Mouse (Mus musculus) limb, embryonic 14.5 days (tissue): ENCODE results near the gene Nr3c2. TPM values are rescaled to one million over a fixed set of nuclear protein-coding genes. Genes with fewer than 3 reads are reported as not detected.

Experiments
- ATAC-seq: fragments of 200-750 bp; cut with Nextera tagmentation; 2 replicates; pipeline ENCODE4 v1.8.0; 2017; ENCODE audit warnings: low read depth, moderate number of reproducible peaks, moderate TSS enrichment; ENCODE audit not compliant: low FRiP score
- DNase-seq: peaks from one replicate; pipeline ENCODE4 v3.0.0-alpha.2; 2015; ENCODE audit warnings: low spot score
- H3K27ac ChIP-seq: fragments of 300-500 bp; sonication (generic); replicated peaks from 2 replicates; pipeline ENCODE4 v1.5.1; 2014; ENCODE audit warnings: low read depth, mild to moderate bottlenecking, low read length, moderate library complexity, mixed read lengths
- H3K27me3 ChIP-seq: fragments of 300-500 bp; sonication (generic); 2 replicates; pipeline ENCODE4 v1.6.1; 2014; ENCODE audit warnings: low read length, mixed read lengths; ENCODE audit not compliant: control insufficient read depth, insufficient read depth
- H3K36me3 ChIP-seq: fragments of 300-500 bp; sonication (generic); 2 replicates; pipeline ENCODE4 v1.6.1; 2014; ENCODE audit warnings: mild to moderate bottlenecking, low read length, moderate library complexity, mixed read lengths; ENCODE audit not compliant: control insufficient read depth, insufficient read depth
- H3K4me1 ChIP-seq: fragments of 300-500 bp; sonication (generic); 2 replicates; pipeline ENCODE4 v1.6.1; 2014; ENCODE audit warnings: antibody characterized with exemption, low read length, mixed read lengths; ENCODE audit not compliant: control insufficient read depth, insufficient read depth
- H3K4me2 ChIP-seq: fragments of 300-500 bp; sonication (generic); replicated peaks from 2 replicates; pipeline ENCODE4 v1.6.1; 2014; ENCODE audit warnings: low read depth, mild to moderate bottlenecking, low read length, moderate library complexity; ENCODE audit not compliant: severe bottlenecking
- H3K4me3 ChIP-seq: fragments of 300-500 bp; sonication (generic); replicated peaks from 2 replicates; pipeline ENCODE4 v1.5.1; 2014; ENCODE audit warnings: low read length
- H3K9ac ChIP-seq: fragments of 300-500 bp; sonication (generic); 2 replicates; pipeline ENCODE4 v1.6.1; 2014; ENCODE audit warnings: mild to moderate bottlenecking, low read depth, low read length, moderate library complexity; ENCODE audit not compliant: severe bottlenecking
- H3K9me3 ChIP-seq: fragments of 300-500 bp; sonication (generic); 2 replicates; pipeline ENCODE4 v1.6.1; 2016; ENCODE audit warnings: low read length; ENCODE audit not compliant: control insufficient read depth
- POLR2A ChIP-seq: fragments of 200-500 bp; IDR thresholded peaks from 2 replicates; pipeline ENCODE4 v1.8.0; 2012; ENCODE audit warnings: inconsistent platforms, mild to moderate bottlenecking, moderate library complexity, borderline replicate concordance; ENCODE audit not compliant: insufficient read depth, insufficient read length; ENCODE audit errors: extremely low read depth
- WGBS: fragments of 180-500 bp; shearing (Covaris S2); extraction: QIAGEN DNeasy Blood & Tissue Kit; methylation state at CpG from one replicate; pipeline ENCODE4 v1.1.7; 2014; 5-methylcytosine and 5-hydroxymethylcytosine counted together
- polyA plus RNA-seq, 2 experiments: library from polyadenylated mRNA; depleted of rRNA in 1 of 2; stranded (reverse) in 1 of 2; unstranded in 1 of 2; fragments of >200 nt; fragmentation: Nextera tagmentation in 1 of 2; extraction: Ambion mirVana in 1 of 2; gene quantifications; 2 replicates each; pipeline versions ENCODE4 v1.2.1 to v1.2.3; 2012 to 2014

Nr3c2 gene
- 2.1 and 2.5 TPM in 2 replicates for polyA plus RNA-seq (2012; rRNA removed)
- 6.1 and 8.3 TPM in 2 replicates for polyA plus RNA-seq (2014; fragmentation: Nextera tagmentation; extraction: Ambion mirVana)

GRCm38 (mm10) chr8:76899411-76900154 is at the start of gene Nr3c2:
TSS of gene Nr3c2 (plus strand) at chr8:76899442.
- WGBS: under 1% methylated on average over 18 of the region's 47 CpGs
- Histone ChIP-seq H3K9me3 (no peaks in the 10 kb centered on the region), H3K36me3 (no peaks in the 10 kb centered on the region), H3K4me3 (peak within 1 kb of the TSS; percentile 63), H3K4me1 (no peaks in the 10 kb centered on the region), H3K9ac (peak within 1 kb of the TSS; percentile 57), H3K4me2 (peak within 1 kb of the TSS; percentile 99), H3K27ac (no peak within 1 kb of the TSS), H3K27me3 (peaks cover 53% of the 10 kb centered on the region)
- DNase-seq: peak; percentile 14
- TF ChIP-seq POLR2A: no peak
- ATAC-seq: no peak

GRCm38 (mm10) chr8:76858534-76858933 is 40.7 kb upstream of the Nr3c2 start:
- no peak for ATAC-seq
- H3K27me3 ChIP-seq: no peaks in the 10 kb centered on the region
- TF ChIP-seq POLR2A: no peak
- no peak overlapping the region for H3K27ac ChIP-seq
- 71% methylated on average over 2 of the region's 2 CpGs for WGBS
- H3K36me3 ChIP-seq: no peaks in the 10 kb centered on the region
- no peaks in the 10 kb centered on the region for H3K4me1 ChIP-seq
- no peaks in the 10 kb centered on the region for H3K9me3 ChIP-seq
- no peak overlapping the region for H3K4me3 ChIP-seq
- no peak overlapping the region for H3K9ac ChIP-seq
- DNase-seq: no peak
- H3K4me2 ChIP-seq: no peak overlapping the region

GRCm38 (mm10) chr8:76859709-76860108 is 39.5 kb upstream of the Nr3c2 start:
- DNase-seq: no peak
- H3K4me1 ChIP-seq: no peaks in the 10 kb centered on the region
- H3K9ac ChIP-seq: no peak overlapping the region
- no peak for ATAC-seq
- no peaks in the 10 kb centered on the region for H3K27me3 ChIP-seq
- no peak for TF ChIP-seq POLR2A
- no peaks in the 10 kb centered on the region for H3K36me3 ChIP-seq
- H3K27ac ChIP-seq: no peak overlapping the region
- no peak overlapping the region for H3K4me2 ChIP-seq
- H3K9me3 ChIP-seq: no peaks in the 10 kb centered on the region
- H3K4me3 ChIP-seq: no peak overlapping the region

- no peak for DNase-seq
- 94% methylated on average over 1 of the region's 1 CpGs for WGBS
- no peak overlapping the region for H3K4me2 ChIP-seq
- H3K4me1 ChIP-seq: no peaks in the 10 kb centered on the region
- H3K27me3 ChIP-seq: no peaks in the 10 kb centered on the region
- H3K9ac ChIP-seq: no peak overlapping the region
- no peaks in the 10 kb centered on the region for H3K9me3 ChIP-seq
- no peak for TF ChIP-seq POLR2A
- ATAC-seq: no peak
- no peak overlapping the region for H3K27ac ChIP-seq
- H3K4me3 ChIP-seq: no peak overlapping the region
- no peaks in the 10 kb centered on the region for H3K36me3 ChIP-seq
These were observed 36.2 kb upstream of the Nr3c2 start for GRCm38 (mm10) chr8:76863066-76863465.

GRCm38 (mm10) chr8:76876809-76877208 is 22.4 kb upstream of the Nr3c2 start:
- Histone ChIP-seq H3K9ac (no peak overlapping the region), H3K27me3 (no peaks in the 10 kb centered on the region), H3K9me3 (no peaks in the 10 kb centered on the region), H3K36me3 (no peaks in the 10 kb centered on the region), H3K4me3 (no peak overlapping the region), H3K4me2 (no peak overlapping the region), H3K4me1 (no peaks in the 10 kb centered on the region), H3K27ac (no peak overlapping the region)
- no peak for DNase-seq
- no peak for ATAC-seq
- WGBS: 91% methylated on average over 2 of the region's 2 CpGs
- no peak for TF ChIP-seq POLR2A
